Mouse (Mus musculus): ENCODE measurements around the gene Gipc3. TPM values are rescaled to one million over a fixed set of nuclear protein-coding genes. Genes with fewer than 3 reads are reported as not detected.

Gene Gipc3
- total RNA-seq, 2 experiments from 2014 or later: 0.17 to 0.32 TPM

- ATAC-seq (replicated peaks; ENCODE audit: poor library complexity): no peak
These were observed 19.8 kb downstream of the Gipc3 start for GRCm38 (mm10) chr10:81323141-81323775.

DNA sequence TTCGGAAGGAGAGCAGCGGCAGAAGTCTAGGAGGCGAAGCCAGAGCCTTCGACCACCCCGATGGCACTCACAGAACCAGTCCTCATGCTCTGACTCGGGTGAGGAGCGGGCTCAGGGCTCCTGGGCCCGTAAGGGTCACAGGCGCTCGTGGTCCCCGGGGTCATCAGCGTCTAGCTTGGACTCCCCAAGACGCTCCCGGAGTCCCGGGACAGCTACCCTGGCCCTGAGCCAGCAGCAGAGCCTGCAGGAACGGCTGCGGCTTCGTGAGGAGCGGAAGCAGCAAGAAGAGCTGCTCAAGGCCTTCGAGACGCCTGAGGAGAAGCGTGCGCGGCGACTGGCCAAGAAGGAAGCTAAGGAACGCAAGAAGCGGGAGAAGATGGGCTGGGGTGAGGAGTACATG lies 20.6 kb downstream of the Gipc3 start:
- no peak for ATAC-seq (replicated peaks; ENCODE audit: poor library complexity)

GRCm38 (mm10) chr10:81321436-81321835 lies 21.6 kb downstream of the Gipc3 start:
- no peak for ATAC-seq (replicated peaks; ENCODE audit: poor library complexity)

GRCm38 (mm10) chr10:81320550-81321347 lies 22.3 kb downstream of the Gipc3 start, which contains the start of gene Cactin:
TSS of gene Cactin (plus strand) at chr10:81321103.
- peak; percentile 69 for ATAC-seq (replicated peaks; ENCODE audit: poor library complexity)

- peak; percentile 69 for ATAC-seq (replicated peaks; ENCODE audit: poor library complexity)
These were observed 23.1 kb downstream of the Gipc3 start for GRCm38 (mm10) chr10:81319741-81320549.

DNA sequence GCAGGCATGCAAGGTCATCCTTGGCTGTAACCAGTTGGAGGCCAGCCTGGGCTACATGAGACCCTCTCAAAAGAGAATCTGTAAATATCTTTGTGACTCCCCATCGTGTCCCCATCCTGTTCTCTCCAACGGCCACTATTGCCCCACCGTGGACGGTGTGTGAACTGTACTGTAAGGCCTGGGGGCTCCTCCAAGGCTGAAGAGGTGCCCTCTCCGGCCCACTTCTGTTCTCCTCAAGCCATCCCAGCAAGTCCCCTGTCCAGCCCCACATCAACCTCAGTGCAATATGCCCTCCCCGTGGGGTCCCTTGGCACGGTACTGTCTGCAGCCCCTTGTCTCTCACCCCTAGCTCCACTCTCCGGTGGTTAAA lies 23.8 kb downstream of the Gipc3 start:
- no peak for ATAC-seq (replicated peaks; ENCODE audit: poor library complexity)

- no peak for ATAC-seq (replicated peaks; ENCODE audit: poor library complexity)
These were observed 24.3 kb downstream of the Gipc3 start for GRCm38 (mm10) chr10:81318589-81319329.

- peak; percentile 16 for ATAC-seq (replicated peaks; ENCODE audit: poor library complexity)
These were observed 25.8 kb downstream of the Gipc3 start for GRCm38 (mm10) chr10:81317273-81317672.

GRCm38 (mm10) chr10:81316338-81317060 lies 26.6 kb downstream of the Gipc3 start:
- ATAC-seq (replicated peaks; ENCODE audit: poor library complexity): no peak

- no peak for ATAC-seq (replicated peaks; ENCODE audit: poor library complexity)
These were observed 27.5 kb downstream of the Gipc3 start for GRCm38 (mm10) chr10:81315587-81315986.

DNA sequence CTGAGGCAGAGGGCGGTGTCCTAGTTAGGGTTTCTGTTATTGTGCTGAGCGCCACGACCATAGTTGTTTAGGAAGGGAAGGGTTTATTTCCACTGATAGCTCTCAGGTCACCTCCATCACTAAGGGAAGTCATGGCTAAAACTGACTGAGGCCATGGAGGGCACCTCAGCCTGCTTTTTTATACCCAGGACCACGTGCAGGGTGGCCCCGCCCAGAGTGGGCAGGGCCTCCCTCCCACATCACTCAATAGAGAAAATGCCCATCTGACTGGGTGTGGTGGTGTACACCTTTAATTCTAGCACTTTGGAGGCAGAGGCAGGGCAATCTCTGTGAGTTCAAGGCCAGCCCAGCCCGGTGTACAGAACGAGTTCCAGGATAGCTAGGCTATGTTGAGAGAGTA lies 28.9 kb downstream of the Gipc3 start:
- no peak for ATAC-seq (replicated peaks; ENCODE audit: poor library complexity)

GRCm38 (mm10) chr10:81313581-81313980 lies 29.5 kb downstream of the Gipc3 start:
- ATAC-seq (replicated peaks; ENCODE audit: poor library complexity): no peak

DNA sequence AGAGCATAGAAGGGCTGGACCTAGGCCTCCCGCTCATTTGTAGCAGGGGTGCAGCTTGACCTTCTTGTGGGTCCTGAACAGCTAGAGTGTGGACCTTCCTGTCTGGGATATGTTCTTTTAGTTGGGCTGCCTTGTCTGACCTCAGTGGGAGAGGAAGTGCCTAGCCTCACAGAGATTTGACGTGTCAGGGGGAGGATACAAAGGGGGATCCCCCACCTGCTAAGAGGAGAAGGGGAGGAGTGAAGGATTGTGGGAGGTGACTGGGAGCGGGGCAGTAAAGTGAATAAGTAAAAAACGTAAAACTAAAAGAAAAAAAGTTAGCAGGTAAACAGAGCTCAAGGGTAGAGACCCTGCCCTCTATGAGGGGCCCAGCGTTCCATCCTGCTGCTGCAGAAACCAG lies 33.5 kb downstream of the Gipc3 start:
- no peak for ATAC-seq (replicated peaks; ENCODE audit: poor library complexity)

- ATAC-seq (replicated peaks; ENCODE audit: poor library complexity): no peak
These were observed 36.0 kb downstream of the Gipc3 start for GRCm38 (mm10) chr10:81306837-81307682.

DNA sequence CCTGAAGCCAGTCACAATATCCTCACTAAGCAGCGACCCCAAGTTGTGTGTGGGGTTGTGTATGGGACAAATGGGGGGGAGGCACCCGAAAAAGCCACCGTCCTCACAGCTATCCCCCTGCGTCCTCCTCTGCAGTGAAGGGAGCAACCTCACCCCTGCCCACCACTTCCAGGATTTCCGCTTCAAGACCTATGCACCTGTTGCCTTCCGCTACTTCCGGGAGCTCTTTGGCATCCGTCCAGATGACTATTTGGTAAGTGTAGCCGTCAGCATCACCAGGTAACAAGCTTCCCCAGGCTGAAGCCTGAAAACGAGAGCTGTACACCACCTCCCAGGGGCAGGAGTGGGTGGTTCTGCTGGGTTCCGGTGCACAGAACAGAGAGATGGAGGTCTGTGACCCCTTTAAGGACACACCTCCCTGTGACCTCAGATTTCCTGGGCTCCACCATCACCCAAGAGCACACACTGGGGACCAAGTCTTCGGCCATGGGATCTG lies 36.8 kb downstream of the Gipc3 start:
- ATAC-seq (replicated peaks; ENCODE audit: poor library complexity): no peak

GRCm38 (mm10) chr10:81305663-81306062 lies 37.4 kb downstream of the Gipc3 start:
- no peak for ATAC-seq (replicated peaks; ENCODE audit: poor library complexity)

DNA sequence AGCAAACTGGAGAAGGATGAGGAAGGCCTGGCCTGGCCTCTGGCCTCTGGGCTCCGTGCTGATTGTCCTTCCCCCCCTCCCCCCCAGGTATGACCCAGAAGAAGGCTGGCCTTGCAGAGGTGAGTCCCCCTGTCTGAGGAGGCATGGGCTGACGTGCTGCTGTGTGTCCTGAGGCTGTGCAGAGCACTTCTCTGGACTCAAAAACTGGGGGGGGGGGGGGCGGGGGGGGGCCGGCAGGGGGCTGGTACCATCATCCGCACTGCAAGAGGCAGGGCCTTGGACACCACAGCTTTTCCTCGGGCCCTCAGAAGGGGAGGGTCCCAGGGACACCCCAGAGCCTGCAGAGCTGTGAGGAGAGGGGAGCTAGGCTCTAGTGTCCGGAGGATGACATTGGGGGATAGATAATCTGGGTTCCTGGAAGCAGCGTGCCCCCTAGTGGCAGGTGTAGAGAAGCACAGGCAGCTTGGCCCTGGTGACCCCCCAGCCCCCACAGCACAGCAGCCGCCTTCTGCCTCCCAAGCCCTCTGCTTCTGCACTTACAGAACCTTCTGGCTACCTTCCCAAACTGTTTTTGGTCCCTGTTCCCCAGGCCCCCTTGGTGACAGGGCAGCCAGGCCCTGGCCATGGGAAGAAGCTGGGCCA lies 38.3 kb downstream of the Gipc3 start:
- peak; percentile 84 for ATAC-seq (replicated peaks; ENCODE audit: poor library complexity)

- ATAC-seq (replicated peaks; ENCODE audit: poor library complexity): 0 out of 2 replicates have a peak, but pooled peaks have one; percentile 24
These were observed 39.3 kb downstream of the Gipc3 start for GRCm38 (mm10) chr10:81303761-81304160.

DNA sequence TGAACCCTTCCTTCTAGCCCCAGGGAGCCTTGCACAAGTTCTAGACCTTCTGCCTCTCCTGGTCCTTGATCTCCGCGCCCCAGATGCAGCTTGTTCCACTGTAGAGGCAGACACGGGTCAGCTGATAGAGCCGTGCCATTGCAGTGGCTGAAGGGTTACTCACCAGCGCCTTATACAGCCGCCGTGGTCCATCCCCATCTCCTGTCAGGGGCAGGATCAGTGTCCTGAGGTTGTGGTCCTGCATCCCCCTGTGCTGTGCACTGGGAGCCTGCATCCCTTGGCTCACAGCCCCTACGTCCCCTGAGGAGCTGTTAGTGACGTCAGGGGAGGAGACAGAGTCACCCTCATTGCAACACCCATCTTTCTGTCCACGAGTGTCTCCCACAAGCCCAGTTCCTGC lies 39.8 kb downstream of the Gipc3 start:
- peak; percentile 30 for ATAC-seq (replicated peaks; ENCODE audit: poor library complexity)
